Comparison of ENCODE assay signal across 17 mouse cellular contexts in the genomic region with DNA sequence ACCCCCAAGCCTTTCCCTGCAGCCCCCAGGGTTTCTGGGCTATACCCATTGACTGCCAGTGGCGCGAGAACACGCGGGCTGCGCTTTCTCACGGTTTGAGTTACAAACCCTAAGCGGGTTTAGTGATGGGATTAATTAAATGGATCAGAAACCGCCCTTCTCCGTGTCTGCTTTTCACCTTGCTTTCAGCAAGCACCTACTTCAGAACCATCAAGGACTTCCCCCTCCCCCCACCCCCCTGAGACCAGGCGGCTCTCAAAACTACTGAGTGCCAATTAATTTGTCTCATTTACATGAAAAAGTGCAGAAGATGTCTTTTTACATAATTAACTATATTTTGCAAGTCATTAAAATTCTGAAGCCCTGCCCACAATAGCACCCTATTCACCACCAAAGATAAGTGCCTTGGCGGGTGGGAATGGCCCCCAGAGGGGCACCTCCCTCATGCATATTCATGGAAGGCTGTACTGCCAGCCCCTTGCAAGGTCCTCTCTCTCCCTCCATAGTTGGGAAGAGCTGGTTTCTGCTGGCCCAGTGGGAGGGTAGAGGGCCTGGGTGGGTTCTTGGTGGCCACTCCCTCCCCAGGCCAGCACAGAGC.
DNase-seq lines count a peak whose midpoint lies in the region; ATAC-seq lines count a peak whose summit lies in the region.
"Had no signal": no experiment of that assay in that cellular context is flagged by ENCODE, and none has a peak within 500 bp of the region (broad histone marks: within the 10 kb centered on the region; RNA-seq: fewer than 3 reads in every experiment).

No protein-coding gene starts in this region.

- peak; percentile 67 for ATAC-seq in neural tube, embryonic 11.5 days (ENCODE audit: insufficient read depth, low FRiP score, low TSS enrichment)
- no peak; the same call in 1 of the 2 replicates for ATAC-seq in neural tube, embryonic 15.5 days (ENCODE audit: low FRiP score)
- peak; percentile 90 for ATAC-seq in forebrain, embryonic 16.5 days
- ATAC-seq: intestine, embryonic 16.5 days had no signal

- no peak overlapping the region for H3K4me2 ChIP-seq in neural tube, embryonic 11.5 days (ENCODE audit: low read depth)
- no peak overlapping the region for H3K4me2 ChIP-seq in neural tube, embryonic 15.5 days
- H3K4me2 ChIP-seq in forebrain, embryonic 16.5 days (ENCODE audit: low read length): peak overlapping the region; percentile 22
- H3K4me2 ChIP-seq: limb, embryonic 15.5 days had no signal

- DNase-seq in neural tube, embryonic 11.5 days (ENCODE audit: low spot score): no peak
- DNase-seq in midbrain, embryonic 10.5 days (ENCODE audit: low spot score): no peak
- DNase-seq in retina, embryonic 14.5 days (ENCODE audit: low spot score): peak; percentile 15
- DNase-seq in adipocyte (ENCODE audit: low spot score): no peak
- no peak for DNase-seq in frontal cortex, adult 2 months (ENCODE audit: extremely low spot score in 1 of 2, low spot score in 1 of 2)
- DNase-seq in layer of hippocampus, postnatal 10 days (ENCODE audit: low spot score in 2 of 2): no peak
- DNase-seq: adrenal gland, postnatal 25 days; cerebellum, adult 11 months; gastrocnemius, adult 2 months; heart, adult 18-20 months; kidney, postnatal 25 days; lung, adult 2 months had no signal

- no peaks in the 10 kb centered on the region for H3K27me3 ChIP-seq in neural tube, embryonic 11.5 days (ENCODE audit: control insufficient read depth, insufficient read depth, low read length)
- H3K27me3 ChIP-seq in neural tube, embryonic 15.5 days (replicated peaks): no peaks in the 10 kb centered on the region; the same call in 1 of the 2 replicates
- no peaks in the 10 kb centered on the region for H3K27me3 ChIP-seq in forebrain, embryonic 16.5 days (replicated peaks; ENCODE audit: control insufficient read depth, insufficient read depth, low read length)
- peaks cover 11% of the 10 kb centered on the region; the same call in 1 of the 2 replicates for H3K27me3 ChIP-seq in midbrain, embryonic 10.5 days (ENCODE audit: low read depth, poor library complexity, severe bottlenecking)
- H3K27me3 ChIP-seq: limb, embryonic 15.5 days had no signal

- no peak overlapping the region for H3K4me3 ChIP-seq in neural tube, embryonic 11.5 days (ENCODE audit: low read depth, low read length)
- no peak overlapping the region for H3K4me3 ChIP-seq in neural tube, embryonic 15.5 days (replicated peaks)
- H3K4me3 ChIP-seq in forebrain, embryonic 16.5 days (replicated peaks; ENCODE audit: low read length): no peak overlapping the region
- no peak overlapping the region for H3K4me3 ChIP-seq in midbrain, embryonic 10.5 days
- H3K4me3 ChIP-seq: erythroblast, embryonic 14.5 days; gastrocnemius, adult 2 months; limb, embryonic 15.5 days had no signal

- H3K4me1 ChIP-seq in neural tube, embryonic 11.5 days (ENCODE audit: control insufficient read depth, insufficient read depth, low read length): peaks cover 5% of the 10 kb centered on the region; the same call in 1 of the 2 replicates
- peaks cover 16% of the 10 kb centered on the region for H3K4me1 ChIP-seq in neural tube, embryonic 15.5 days
- peaks cover 54% of the 10 kb centered on the region for H3K4me1 ChIP-seq in forebrain, embryonic 16.5 days (replicated peaks; ENCODE audit: control insufficient read depth, insufficient read depth, low read length)
- H3K4me1 ChIP-seq in midbrain, embryonic 10.5 days: peaks cover 21% of the 10 kb centered on the region
- H3K4me1 ChIP-seq: limb, embryonic 15.5 days had no signal

- H3K36me3 ChIP-seq in neural tube, embryonic 11.5 days (ENCODE audit: control insufficient read depth, insufficient read depth, low read length): no peaks in the 10 kb centered on the region
- no peaks in the 10 kb centered on the region for H3K36me3 ChIP-seq in neural tube, embryonic 15.5 days
- H3K36me3 ChIP-seq in forebrain, embryonic 16.5 days (ENCODE audit: control insufficient read depth, insufficient read depth): no peaks in the 10 kb centered on the region
- H3K36me3 ChIP-seq in midbrain, embryonic 10.5 days: no peaks in the 10 kb centered on the region
- H3K36me3 ChIP-seq: limb, embryonic 15.5 days had no signal

- no peak overlapping the region for H3K9ac ChIP-seq in neural tube, embryonic 11.5 days (ENCODE audit: low read length)
- no peak overlapping the region for H3K9ac ChIP-seq in neural tube, embryonic 15.5 days (replicated peaks)
- no peak overlapping the region for H3K9ac ChIP-seq in forebrain, embryonic 16.5 days (replicated peaks; ENCODE audit: low read depth, low read length)
- H3K9ac ChIP-seq: limb, embryonic 15.5 days had no signal

- no peaks in the 10 kb centered on the region for H3K9me3 ChIP-seq in neural tube, embryonic 11.5 days (ENCODE audit: control insufficient read depth, low read length)
- H3K9me3 ChIP-seq in neural tube, embryonic 15.5 days (replicated peaks): no peaks in the 10 kb centered on the region
- no peaks in the 10 kb centered on the region for H3K9me3 ChIP-seq in forebrain, embryonic 16.5 days (ENCODE audit: control insufficient read depth, low read length)
- no peaks in the 10 kb centered on the region for H3K9me3 ChIP-seq in midbrain, embryonic 10.5 days (replicated peaks)
- H3K9me3 ChIP-seq: limb, embryonic 15.5 days had no signal

- no peak overlapping the region for H3K27ac ChIP-seq in neural tube, embryonic 11.5 days (ENCODE audit: low read depth, low read length)
- H3K27ac ChIP-seq in neural tube, embryonic 15.5 days (replicated peaks): no peak overlapping the region
- H3K27ac ChIP-seq in forebrain, embryonic 16.5 days (ENCODE audit: low read length): peak overlapping the region; percentile 80
- H3K27ac ChIP-seq in midbrain, embryonic 10.5 days (replicated peaks): peak overlapping the region; percentile 46; the same call in 1 of the 2 replicates
- H3K27ac ChIP-seq: gastrocnemius, adult 2 months; limb, embryonic 15.5 days had no signal

- WGBS in neural tube, embryonic 11.5 days: 49% methylated on average over 11 of the region's 11 CpGs
- 26% methylated on average over 11 of the region's 11 CpGs for WGBS in neural tube, embryonic 15.5 days
- WGBS in forebrain, embryonic 16.5 days: 1% methylated on average over 11 of the region's 11 CpGs
- WGBS in midbrain, embryonic 10.5 days: 28% methylated on average over 11 of the region's 11 CpGs

Comparison
In these comparisons a context has a peak if more than half of its experiments do, and no peak if none do; other contexts are left out.
1. H3K27ac ChIP-seq: peak in forebrain, embryonic 16.5 days (single experiment) and midbrain, embryonic 10.5 days (single experiment); none in neural tube, embryonic 11.5 days (single experiment) and neural tube, embryonic 15.5 days (single experiment).